Mouse (Mus musculus): ENCODE measurements around the gene Eva1a. TPM values are rescaled to one million over a fixed set of nuclear protein-coding genes. Genes with fewer than 3 reads are reported as not detected.

Eva1a gene
- 1.8 and 3.1 TPM in 2 replicates for total RNA-seq (2021)
- long read RNA-seq, transcript Eva1a-201 (3 exons, 1,773 nt) = major isoform, 31 of 67 reads
- long read RNA-seq, partial matches to known transcripts = 18 of 67 reads
- long read RNA-seq, other reads (novel, unspliced or antisense) = 15 of 67 reads

DNA sequence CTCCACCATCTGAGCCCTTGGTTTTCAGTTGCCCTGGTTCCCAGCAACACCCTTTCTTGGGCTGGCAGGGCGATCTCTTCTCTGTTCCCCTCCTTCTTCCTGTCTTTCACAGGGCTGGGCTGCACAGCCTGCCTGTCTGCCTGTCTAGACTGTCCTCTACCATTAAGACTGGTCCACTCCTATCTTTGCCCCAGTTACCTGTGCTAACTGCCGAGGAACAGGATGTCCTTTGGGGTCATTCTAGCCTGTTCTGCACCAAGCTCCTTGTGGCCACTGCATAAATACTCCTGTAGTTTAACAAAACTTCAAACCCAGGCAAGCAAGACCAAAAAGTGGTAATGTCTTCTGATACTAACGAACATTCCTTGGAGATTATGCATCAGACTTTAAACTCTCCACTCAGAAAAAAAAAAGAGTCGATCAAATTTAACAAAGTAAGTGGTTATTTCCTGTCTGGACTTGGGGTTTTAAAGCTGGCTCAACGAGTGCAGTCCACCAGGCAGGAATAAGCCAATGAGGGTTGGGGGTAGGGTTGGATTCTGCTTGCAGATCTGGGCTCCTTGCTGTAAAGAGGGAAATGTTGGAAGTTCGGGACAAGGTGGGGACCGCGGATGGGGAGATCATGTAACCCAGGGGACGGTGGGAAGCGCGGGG is at the start of gene Eva1a:
TSS of gene Eva1a (plus strand) at position 210 of the 654 bp plus-strand sequence.
- DNase-seq = no peak

- DNase-seq = no peak
Observed at GRCm38 (mm10) chr6:82012392-82012791, 28.5 kb upstream of the Eva1a start.

GRCm38 (mm10) chr6:82021074-82021473 is 19.8 kb upstream of the Eva1a start:
- no peak for DNase-seq

DNA sequence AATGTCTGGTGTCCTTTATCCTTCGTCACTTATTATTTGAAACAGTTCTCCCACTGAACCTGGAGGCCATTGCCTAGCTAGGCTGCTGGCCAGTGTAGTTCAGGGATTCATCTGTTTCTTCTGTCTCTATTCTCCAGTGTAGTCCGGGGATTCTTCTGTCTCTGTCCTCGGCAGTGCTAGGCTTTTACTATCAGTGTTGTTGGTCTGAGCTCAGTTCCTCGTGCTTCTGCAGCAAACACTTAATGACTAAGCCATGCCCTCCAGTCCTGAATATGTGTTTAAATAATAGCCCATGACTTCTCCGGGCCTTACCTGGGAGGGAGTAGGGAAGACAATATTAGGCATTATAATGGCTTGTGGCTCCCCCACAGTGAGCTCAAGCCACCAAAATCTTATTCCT is 19.3 kb upstream of the Eva1a start:
- no peak for DNase-seq

GRCm38 (mm10) chr6:82029611-82030510 is 11.0 kb upstream of the Eva1a start:
- DNase-seq = no peak

DNA sequence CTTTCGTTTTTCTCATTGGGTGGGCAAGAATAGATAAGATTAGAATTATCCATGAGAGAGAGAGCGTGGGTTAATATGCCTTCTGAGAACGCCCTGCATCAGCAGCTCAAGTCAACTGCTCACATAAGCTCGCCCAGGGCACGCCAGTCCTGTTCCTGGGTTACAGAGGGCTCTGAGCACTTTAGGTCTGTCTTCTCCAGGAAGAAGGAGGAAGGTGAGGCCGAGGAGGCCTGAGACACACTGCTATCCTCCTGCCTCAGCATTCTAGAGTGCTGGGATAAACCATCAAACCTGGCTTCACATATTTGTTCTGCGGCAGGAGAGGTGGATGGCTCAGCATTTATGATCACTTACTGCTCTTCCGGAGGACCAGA is 10.3 kb upstream of the Eva1a start:
- no peak for DNase-seq

DNA sequence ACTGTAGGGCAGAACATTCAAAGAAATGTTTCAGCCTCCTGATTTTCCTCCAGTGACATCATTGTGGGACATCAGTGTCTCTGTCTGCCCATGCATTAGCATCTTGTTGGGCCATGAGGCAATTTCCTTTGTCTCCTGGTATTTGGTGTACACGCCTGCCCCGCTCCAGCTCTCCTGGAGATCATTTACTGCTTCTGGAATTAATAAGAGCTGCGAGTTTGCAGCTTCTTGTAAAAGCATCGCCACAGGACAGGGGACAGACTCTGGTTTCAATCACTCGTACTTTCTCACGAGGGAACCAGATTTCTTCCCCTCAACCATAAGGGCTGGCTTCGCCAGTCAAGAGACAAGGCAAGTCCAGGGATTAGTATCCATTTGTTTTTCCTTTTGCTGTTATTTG is 3.6 kb upstream of the Eva1a start:
- no peak for DNase-seq

- DNase-seq = no peak
Observed at GRCm38 (mm10) chr6:82039193-82039592, 1.6 kb upstream of the Eva1a start.

GRCm38 (mm10) chr6:82039968-82040367 is 875 bp upstream of the Eva1a start:
- DNase-seq = no peak

DNA sequence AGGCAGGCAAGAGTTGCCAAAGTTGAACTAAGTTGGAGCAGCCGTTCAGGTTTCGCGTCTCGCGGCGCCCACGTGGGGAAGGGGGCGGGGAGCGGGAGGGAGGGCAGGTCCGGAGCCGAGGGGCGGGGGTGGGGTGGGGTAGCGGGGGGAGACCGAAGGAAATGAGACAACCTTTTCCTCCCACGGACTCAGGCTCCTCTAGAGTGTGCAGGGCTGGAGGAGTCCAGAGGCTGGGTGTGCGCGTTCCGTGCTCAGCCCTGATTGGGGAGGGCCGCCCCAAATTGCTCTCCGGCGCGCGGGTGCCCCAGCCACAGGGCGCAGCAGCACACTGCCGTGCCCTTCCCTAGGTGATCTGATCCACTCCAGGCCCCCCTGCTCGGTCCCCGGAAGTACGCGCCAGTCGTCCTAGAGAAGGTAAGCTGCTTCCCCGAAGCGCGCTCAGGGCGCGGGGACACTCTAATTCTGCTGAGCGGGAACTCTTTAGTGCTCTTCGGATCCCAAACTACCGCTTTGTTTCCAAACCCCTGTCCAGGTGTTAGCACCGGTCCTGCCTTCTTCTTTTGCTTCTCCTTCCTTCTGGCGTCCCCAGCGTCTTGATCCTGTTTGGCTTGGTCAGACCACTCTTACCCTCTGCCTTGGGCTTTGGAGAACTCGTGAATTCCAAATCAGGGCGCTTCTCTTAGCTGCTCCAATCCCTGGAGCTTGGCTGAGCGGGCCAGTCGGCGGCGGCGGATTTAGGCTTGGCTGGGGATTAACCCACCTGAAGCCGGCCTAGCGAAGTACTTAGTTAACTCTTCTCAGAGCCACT is 849 bp downstream of the Eva1a start:
- DNase-seq = peak; percentile 32

DNA sequence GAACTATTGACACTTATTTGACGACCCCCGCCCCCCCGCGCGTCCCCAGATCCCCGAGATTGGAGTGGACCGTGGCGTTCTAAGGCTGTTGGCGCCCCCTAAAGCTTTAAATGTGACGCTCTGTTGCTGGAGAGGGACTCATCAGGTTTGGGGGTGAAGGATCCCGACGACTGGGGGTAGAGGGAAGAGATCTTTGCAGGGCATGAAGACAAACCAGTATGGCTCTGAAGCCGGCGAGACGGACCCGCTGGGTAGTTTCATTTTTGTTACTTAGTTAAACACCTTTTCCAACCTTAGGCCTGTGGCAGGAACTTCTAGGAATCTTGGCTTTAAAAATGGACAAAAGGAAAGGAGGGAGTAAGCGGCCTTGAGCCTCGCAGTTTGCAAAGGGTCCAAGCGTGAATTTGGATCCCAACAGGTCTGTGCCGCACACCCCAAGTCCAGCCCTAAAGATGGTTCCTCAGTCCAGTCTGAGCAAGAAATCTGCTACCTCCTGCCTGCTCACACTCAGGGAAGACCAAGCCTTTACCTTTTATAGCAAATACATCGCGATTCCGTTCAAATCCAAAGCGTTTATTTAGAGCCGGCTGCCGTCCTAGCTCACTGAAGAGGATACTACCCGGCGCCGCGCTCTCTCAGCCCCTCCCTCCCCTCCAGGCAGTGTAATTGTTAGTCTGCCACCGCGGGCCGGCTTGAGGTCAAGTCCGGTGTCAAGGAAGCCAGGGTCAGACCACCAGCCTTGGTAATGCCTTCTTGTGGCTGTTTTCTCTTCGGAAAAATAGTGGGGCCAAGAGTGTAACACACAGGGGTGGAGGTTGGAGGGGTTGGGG is 1.7 kb downstream of the Eva1a start:
- DNase-seq = peak; percentile 39

DNA sequence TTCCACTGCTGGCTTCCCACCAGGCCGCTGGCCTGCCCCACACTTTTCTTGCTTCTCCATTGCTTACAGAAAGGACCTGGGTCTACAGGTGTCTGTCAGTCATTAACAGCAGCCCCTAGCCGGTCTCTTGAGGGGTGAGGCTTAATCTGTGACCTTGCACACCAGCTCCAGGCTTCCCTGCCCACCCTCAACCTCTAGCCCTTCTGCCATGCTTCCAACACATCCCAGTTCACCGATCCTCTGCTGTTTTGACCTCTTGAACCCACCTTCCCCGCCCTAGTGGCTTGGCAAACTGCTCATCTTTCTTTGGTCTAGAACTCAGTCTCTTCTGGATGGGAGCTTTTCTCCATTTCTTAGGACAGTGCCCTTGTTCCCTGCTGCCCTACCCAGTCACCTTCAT is 2.8 kb downstream of the Eva1a start:
- no peak for DNase-seq

DNA sequence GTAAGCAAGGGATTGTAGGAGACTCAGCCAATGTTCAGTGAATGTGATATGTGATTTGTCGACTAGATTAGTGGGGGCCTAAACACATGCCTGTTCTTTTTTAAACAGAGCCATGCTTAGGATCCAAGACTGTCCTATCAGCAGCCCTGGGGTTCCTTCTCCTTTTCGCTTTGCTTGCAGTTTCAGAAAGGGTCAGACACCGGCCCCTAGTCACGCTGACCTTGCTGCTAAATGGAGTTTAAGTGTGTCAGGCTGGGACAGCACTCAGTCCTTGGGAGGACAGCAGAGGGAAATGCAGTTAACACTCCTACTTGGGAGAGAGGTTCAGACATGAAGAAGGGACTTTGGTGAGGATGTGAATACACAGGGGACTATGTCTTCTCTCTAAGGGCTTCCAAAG is 3.7 kb downstream of the Eva1a start:
- DNase-seq = no peak

DNA sequence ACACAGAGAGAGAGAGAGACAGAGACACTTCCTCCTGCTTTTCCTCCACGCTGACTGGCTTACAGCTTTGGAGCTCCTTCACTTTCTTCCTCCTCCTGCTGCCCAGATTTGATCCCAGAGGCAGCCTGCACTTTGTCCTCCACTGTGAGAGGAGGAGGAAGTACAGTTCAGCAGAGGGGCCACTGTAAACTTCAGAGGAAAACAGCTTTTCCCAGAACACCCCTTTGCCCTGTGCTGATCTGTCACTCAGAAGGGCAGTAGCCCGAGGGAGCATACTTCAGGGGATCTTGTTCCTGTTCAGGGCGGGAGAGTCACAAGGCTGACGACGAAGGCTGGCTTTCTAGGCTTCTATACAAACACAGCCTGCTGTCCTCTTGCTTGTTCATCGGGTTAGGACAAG is 7.1 kb downstream of the Eva1a start:
- DNase-seq = no peak

- no peak for DNase-seq
Observed at GRCm38 (mm10) chr6:82050201-82050600, 9.4 kb downstream of the Eva1a start.

DNA sequence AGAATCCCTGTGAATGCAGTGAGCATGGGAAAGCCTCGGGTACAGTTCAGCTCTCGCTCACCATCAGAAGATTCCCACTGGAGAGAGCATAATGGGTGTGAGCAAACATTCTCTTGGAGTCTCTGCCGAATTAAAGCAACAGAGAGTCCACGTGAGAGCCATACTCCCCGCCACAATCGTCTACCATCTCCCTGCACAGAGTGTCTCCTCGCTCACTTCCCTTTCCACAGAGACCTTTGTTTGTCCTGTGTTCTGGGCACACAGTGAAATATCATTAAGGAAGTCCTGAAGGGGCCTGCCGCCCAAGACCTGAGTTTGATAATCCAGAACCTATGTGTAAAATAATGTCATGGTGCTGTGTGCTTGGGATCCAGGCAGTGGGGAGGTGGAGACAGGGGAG is 10.7 kb downstream of the Eva1a start:
- no peak for DNase-seq

GRCm38 (mm10) chr6:82052047-82052725 is 11.3 kb downstream of the Eva1a start:
- no peak for DNase-seq

GRCm38 (mm10) chr6:82052726-82053118 is 11.9 kb downstream of the Eva1a start:
- no peak for DNase-seq

DNA sequence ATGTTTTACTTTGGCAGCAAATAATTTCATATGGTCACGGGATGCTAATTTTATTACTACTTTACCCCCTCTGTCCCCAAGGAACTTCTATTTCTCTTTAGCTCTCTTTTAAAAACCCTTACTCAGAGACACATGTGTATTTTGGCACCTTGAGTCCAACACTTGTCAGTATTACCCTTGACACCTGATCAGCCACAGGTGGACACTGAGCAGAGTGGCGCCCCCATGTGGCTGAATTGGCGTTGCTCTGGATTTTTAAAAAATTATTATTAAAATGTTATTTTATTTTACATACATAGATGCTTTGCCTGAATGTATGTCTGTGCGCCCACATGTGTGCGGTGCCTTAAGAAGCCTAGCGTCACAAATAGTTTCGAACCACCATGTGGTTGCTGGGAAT is 14.0 kb downstream of the Eva1a start:
- DNase-seq = peak; percentile 18

GRCm38 (mm10) chr6:82059896-82060295 is 19.1 kb downstream of the Eva1a start:
- DNase-seq = no peak

DNA sequence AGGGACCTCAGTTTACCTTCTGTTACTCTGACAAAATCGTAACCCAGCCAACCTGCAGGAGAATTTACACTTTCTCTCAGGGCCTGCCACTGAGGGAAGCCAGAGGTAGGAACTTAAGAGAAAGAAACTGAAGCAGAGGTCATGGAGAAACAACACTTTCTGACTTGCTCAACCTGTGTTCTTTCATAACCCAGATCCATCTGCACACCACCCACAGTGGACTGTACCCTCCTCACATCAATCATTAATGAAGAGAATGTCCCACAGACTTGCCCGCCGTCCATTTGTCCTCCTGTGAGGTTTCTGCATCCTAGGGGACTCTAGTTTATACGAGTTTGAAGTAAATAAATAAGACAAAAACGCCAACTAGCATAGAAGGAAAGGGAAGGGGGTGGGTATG is 24.4 kb downstream of the Eva1a start:
- no peak for DNase-seq

Measured in adrenal gland, postnatal 25 days (tissue).